Mouse (Mus musculus): ENCODE data around the gene Serpinb7. TPM values are rescaled to one million over a fixed set of nuclear protein-coding genes. Genes with fewer than 3 reads are reported as not detected.

Gene Serpinb7
- total and polyA plus RNA-seq, 3 experiments, result 0.17 to 0.20 TPM; not detected in 1

- DNase-seq (ENCODE audit: extremely low read depth), result no peak
- in situ Hi-C loops (cut with MboI; ENCODE audit: low pct_ligation_motif_present, low pct_unique_long_range_greater_than_20kb, low sequenced_read_pairs) (no loop called here), dilution Hi-C loops (cut with MboI; ENCODE audit: extremely low pct_ligation_motif_present, extremely low pct_unique_long_range_greater_than_20kb, low sequenced_read_pairs) (no loop called here)
Observed at GRCm38 (mm10) chr1:107368944-107369343, 30.5 kb upstream of the Serpinb7 start.

GRCm38 (mm10) chr1:107376952-107377351 lies 22.5 kb upstream of the Serpinb7 start:
- no peak overlapping the region for H3K27ac ChIP-seq (ENCODE audit: insufficient read depth, low read depth)
- no peak overlapping the region for H3K4me3 ChIP-seq (replicated peaks in 1 of 3; ENCODE audit: low read depth in 2 of 3, low read length in 2 of 3, poor library complexity in 1 of 3)
- no peaks in the 10 kb centered on the region for H3K9me3 ChIP-seq (replicated peaks; ENCODE audit: low read length)
- no peaks in the 10 kb centered on the region for H3K79me2 ChIP-seq (replicated peaks; ENCODE audit: control insufficient read depth, extremely low read depth, insufficient read depth, poor library complexity, severe bottlenecking)
- H3K4me1 ChIP-seq (ENCODE audit: control insufficient read depth in 1 of 2, insufficient read depth in 2 of 2), result peaks cover 3 to 6% of the 10 kb centered on the region in 2 experiments
- no peaks in the 10 kb centered on the region for H3K27me3 ChIP-seq (replicated peaks)
- dilution Hi-C loops (cut with MboI; ENCODE audit: extremely low pct_ligation_motif_present, extremely low pct_unique_long_range_greater_than_20kb, low sequenced_read_pairs), result no loop called here
- TF ChIP-seq JUN (IDR thresholded peaks at IDR 0.05; ENCODE audit: insufficient read depth, low read depth, low read length) (peak; percentile 64; the same call in 1 of the 2 replicates), EP300 (IDR thresholded peaks at IDR 0.05; ENCODE audit: low read length) (peak; percentile 60; the same call in 1 of the 2 replicates), MXI1 (IDR thresholded peaks at IDR 0.05; ENCODE audit: low read depth, low read length) (no peak), IRF4 (IDR thresholded peaks at IDR 0.05; ENCODE audit: low read depth, low read length) (peak; percentile 60; the same call in 1 of the 2 replicates)
- no peak overlapping the region for H3K9ac ChIP-seq (ENCODE audit: insufficient read depth, low read depth)
- no peak overlapping the region for H3K4me2 ChIP-seq (ENCODE audit: insufficient read depth, low read depth, poor library complexity, severe bottlenecking)
- H3K36me3 ChIP-seq (replicated peaks in 1 of 2; ENCODE audit: control insufficient read depth in 1 of 2, insufficient read depth in 1 of 2, low read length in 1 of 2), result no peaks in the 10 kb centered on the region
- in situ Hi-C loops (cut with MboI; ENCODE audit: low pct_ligation_motif_present, low pct_unique_long_range_greater_than_20kb, low sequenced_read_pairs), result no loop called here
- peak; percentile 18 for DNase-seq (ENCODE audit: extremely low read depth)

More at GRCm38 (mm10) chr1:107368944-107369343, 30.5 kb upstream of the Serpinb7 start:
- H3K27ac ChIP-seq (ENCODE audit: insufficient read depth, low read depth), result no peak overlapping the region
- no peaks in the 10 kb centered on the region for H3K27me3 ChIP-seq (replicated peaks)
- no peak overlapping the region for H3K4me2 ChIP-seq (ENCODE audit: insufficient read depth, low read depth, poor library complexity, severe bottlenecking)
- TF ChIP-seq RAD21 (IDR thresholded peaks at IDR 0.05; ENCODE audit: low read depth, low read length) (no peak), E2F4 (IDR thresholded peaks at IDR 0.05; ENCODE audit: insufficient replicate concordance, low read depth, low read length) (no peak), EP300 (IDR thresholded peaks at IDR 0.05; ENCODE audit: low read length) (no peak), SMC3 (IDR thresholded peaks at IDR 0.05; ENCODE audit: low read depth, low read length) (no peak), GABPA (IDR thresholded peaks at IDR 0.05; ENCODE audit: insufficient replicate concordance, low read depth, low read length) (no peak), POLR2A (IDR thresholded peaks at IDR 0.05; ENCODE audit: low read depth, low read length) (no peak), CHD1 (IDR thresholded peaks at IDR 0.05; ENCODE audit: low read depth, low read length) (no peak), ZC3H11A (IDR thresholded peaks at IDR 0.05; ENCODE audit: low read depth, low read length) (no peak), USF1 (IDR thresholded peaks at IDR 0.05; ENCODE audit: low read depth, low read length) (no peak), CHD2 (IDR thresholded peaks at IDR 0.05; ENCODE audit: low read length) (no peak), TBP (conservative IDR thresholded peaks at IDR 0.05; ENCODE audit: low read depth, low read length) (no peak)
- no peak overlapping the region for H3K9ac ChIP-seq (ENCODE audit: insufficient read depth, low read depth)
- no peaks in the 10 kb centered on the region for H3K36me3 ChIP-seq (replicated peaks in 1 of 2; ENCODE audit: control insufficient read depth in 1 of 2, insufficient read depth in 1 of 2, low read length in 1 of 2)
- no peaks in the 10 kb centered on the region for H3K9me3 ChIP-seq (replicated peaks; ENCODE audit: low read length)
- H3K79me2 ChIP-seq (replicated peaks; ENCODE audit: control insufficient read depth, extremely low read depth, insufficient read depth, poor library complexity, severe bottlenecking), result no peaks in the 10 kb centered on the region
- H3K4me1 ChIP-seq (ENCODE audit: control insufficient read depth in 1 of 2, insufficient read depth in 2 of 2), result no peaks in the 10 kb centered on the region
- H3K4me3 ChIP-seq (replicated peaks in 1 of 3; ENCODE audit: low read depth in 2 of 3, low read length in 2 of 3, poor library complexity in 1 of 3), result no peak overlapping the region

GRCm38 (mm10) chr1:107378368-107378767 lies 21.1 kb upstream of the Serpinb7 start:
- Histone ChIP-seq H3K27ac (ENCODE audit: insufficient read depth, low read depth) (no peak overlapping the region), H3K4me2 (ENCODE audit: insufficient read depth, low read depth, poor library complexity, severe bottlenecking) (no peak overlapping the region), H3K9ac (ENCODE audit: insufficient read depth, low read depth) (no peak overlapping the region), H3K4me3 (replicated peaks in 1 of 3; ENCODE audit: low read depth in 2 of 3, low read length in 2 of 3, poor library complexity in 1 of 3) (no peak overlapping the region), H3K27me3 (replicated peaks) (no peaks in the 10 kb centered on the region), H3K9me3 (replicated peaks; ENCODE audit: low read length) (no peaks in the 10 kb centered on the region), H3K36me3 (replicated peaks in 1 of 2; ENCODE audit: control insufficient read depth in 1 of 2, insufficient read depth in 1 of 2, low read length in 1 of 2) (no peaks in the 10 kb centered on the region), H3K4me1 (ENCODE audit: control insufficient read depth in 1 of 2, insufficient read depth in 2 of 2) (peaks cover 3 to 6% of the 10 kb centered on the region in 2 experiments), H3K79me2 (replicated peaks; ENCODE audit: control insufficient read depth, extremely low read depth, insufficient read depth, poor library complexity, severe bottlenecking) (no peaks in the 10 kb centered on the region)
- dilution Hi-C loops (cut with MboI; ENCODE audit: extremely low pct_ligation_motif_present, extremely low pct_unique_long_range_greater_than_20kb, low sequenced_read_pairs) (no loop called here), in situ Hi-C loops (cut with MboI; ENCODE audit: low pct_ligation_motif_present, low pct_unique_long_range_greater_than_20kb, low sequenced_read_pairs) (no loop called here)
- DNase-seq (ENCODE audit: extremely low read depth), result no peak
- no peak for TF ChIP-seq SMC3 (IDR thresholded peaks at IDR 0.05; ENCODE audit: low read depth, low read length)
- TF ChIP-seq PAX5 (IDR thresholded peaks at IDR 0.05; ENCODE audit: low read length), result no peak
- TF ChIP-seq ETS1 (conservative IDR thresholded peaks at IDR 0.05; ENCODE audit: low read depth, low read length), result no peak
- no peak for TF ChIP-seq IRF4 (IDR thresholded peaks at IDR 0.05; ENCODE audit: low read depth, low read length)
- no peak for TF ChIP-seq RCOR1 (conservative IDR thresholded peaks at IDR 0.05; ENCODE audit: low read depth, low read length)

Data from CH12.LX (cell line).